Mouse (Mus musculus) adrenal gland, adult 8-10 months (tissue): ENCODE results near the gene Cep104. TPM values are rescaled to one million over a fixed set of nuclear protein-coding genes. Genes with fewer than 3 reads are reported as not detected.

ENCODE experiments used
- DNase-seq: peaks from one replicate; pipeline ENCODE4 v3.0.0; 2022
- total RNA-seq, 4 experiments: library from RNA; stranded (reverse); gene quantifications; 2 replicates each; pipeline ENCODE4 v1.2.4; 2022

Gene Cep104
- total RNA-seq, 4 experiments from 2014 or later: 25.5 to 33.1 (median 28.6) TPM

- DNase-seq: no peak
Measured at GRCm38 (mm10) chr4:154053065-154053464, 78.1 kb downstream of the Cep104 start.

GRCm38 (mm10) chr4:154055482-154055881 is 80.5 kb downstream of the Cep104 start:
- DNase-seq: no peak

- DNase-seq: no peak
Measured at GRCm38 (mm10) chr4:154056046-154056445, 81.1 kb downstream of the Cep104 start.

GRCm38 (mm10) chr4:154056661-154057060 is 81.7 kb downstream of the Cep104 start:
- DNase-seq: no peak

GRCm38 (mm10) chr4:154057696-154058095 is 82.7 kb downstream of the Cep104 start:
- DNase-seq: no peak

Other genes starting within 250 kb of the Cep104 start
- 10 to 100 TPM; 20.5 to 22.0 (median 21.2) TPM for gene A430005L14Rik, start 18.0 kb upstream of the Cep104 start, total RNA-seq
- gene Dffb, start 68 bp upstream of the Cep104 start, total RNA-seq: 10 to 100 TPM in 1 of 4 experiments, 1 to 10 TPM in 3; 3.2 to 12.7 (median 8.0) TPM
- gene Lrrc47, start 36.5 kb downstream of the Cep104 start, total RNA-seq: 10 to 100 TPM; 61.2 to 79.9 (median 66.8) TPM
- 10 to 100 TPM; 59.1 to 87.5 (median 78.5) TPM for gene Smim1, start 51.0 kb downstream of the Cep104 start, total RNA-seq
- not detected for gene Ccdc27, start 67.5 kb downstream of the Cep104 start, total RNA-seq
- under 1 TPM in 1 of 4 experiments, not detected in 3; 0.22 TPM for gene Trp73, start 165.0 kb downstream of the Cep104 start, total RNA-seq
- 10 to 100 TPM; 21.6 to 28.6 (median 22.8) TPM for gene Wrap73, start 167.2 kb downstream of the Cep104 start, total RNA-seq
- 100 to 1,000 TPM; 186 to 217 (median 196) TPM for gene Tprgl, start 185.5 kb downstream of the Cep104 start, total RNA-seq
- 1 to 10 TPM; 1.2 to 3.8 (median 2.9) TPM for gene Megf6, start 195.5 kb downstream of the Cep104 start, total RNA-seq